In genomic region chr14:105698086-105698485, GRCm38 (mm10) we compare ENCODE assay signal across 20 mouse cellular contexts.
DNase-seq lines count a peak whose midpoint lies in the region; ATAC-seq lines count a peak whose summit lies in the region.
"Had no signal": no experiment of that assay in that cellular context is flagged by ENCODE, and none has a peak within 500 bp of the region (broad histone marks: within the 10 kb centered on the region; RNA-seq: fewer than 3 reads in every experiment).

No protein-coding gene starts in this region.

- 0 out of 2 replicates have a peak, but pooled peaks have one; percentile 1 for ATAC-seq in cerebellum, adult (ENCODE audit: insufficient number of reproducible peaks, low FRiP score, low TSS enrichment)
- ATAC-seq in midbrain, embryonic 11.5 days (ENCODE audit: low FRiP score) = no peak
- ATAC-seq: activated CD4-positive, CD25-positive, alpha-beta regulatory T cell, adult 4 months; CD4-positive, CD25-positive, alpha-beta regulatory T cell, adult 4 months; forebrain, embryonic 13.5 days; forebrain, embryonic 15.5 days had no signal

- no peak overlapping the region for H3K27ac ChIP-seq in midbrain, embryonic 11.5 days (ENCODE audit: low read depth, low read length)
- H3K27ac ChIP-seq in midbrain, embryonic 10.5 days (replicated peaks) = no peak overlapping the region
- H3K27ac ChIP-seq: forebrain, embryonic 13.5 days; forebrain, embryonic 15.5 days had no signal

- 90% methylated on average over 1 of the region's 1 CpGs for WGBS in midbrain, embryonic 11.5 days
- WGBS in midbrain, embryonic 10.5 days = 86% methylated on average over 1 of the region's 1 CpGs

- no peaks in the 10 kb centered on the region for H3K27me3 ChIP-seq in midbrain, embryonic 11.5 days (ENCODE audit: control insufficient read depth, insufficient read depth, low read length)
- no peaks in the 10 kb centered on the region for H3K27me3 ChIP-seq in midbrain, embryonic 10.5 days (ENCODE audit: low read depth, poor library complexity, severe bottlenecking)
- H3K27me3 ChIP-seq: CH12.LX; forebrain, embryonic 13.5 days; forebrain, embryonic 15.5 days; Patski had no signal

- no peak overlapping the region for H3K4me3 ChIP-seq in midbrain, embryonic 11.5 days (ENCODE audit: low read depth, low read length)
- H3K4me3 ChIP-seq in midbrain, embryonic 10.5 days = no peak overlapping the region
- H3K4me3 ChIP-seq: forebrain, embryonic 13.5 days; forebrain, embryonic 15.5 days had no signal

- H3K4me1 ChIP-seq in midbrain, embryonic 11.5 days (ENCODE audit: control insufficient read depth, insufficient read depth, low read length) = no peaks in the 10 kb centered on the region
- no peaks in the 10 kb centered on the region for H3K4me1 ChIP-seq in midbrain, embryonic 10.5 days
- H3K4me1 ChIP-seq: forebrain, embryonic 13.5 days had no signal

- no peaks in the 10 kb centered on the region for H3K36me3 ChIP-seq in midbrain, embryonic 11.5 days (ENCODE audit: control insufficient read depth, insufficient read depth, low read length)
- H3K36me3 ChIP-seq in midbrain, embryonic 10.5 days = no peaks in the 10 kb centered on the region
- H3K36me3 ChIP-seq: forebrain, embryonic 15.5 days; G1E had no signal

- H3K9ac ChIP-seq in midbrain, embryonic 11.5 days (ENCODE audit: low read length) = no peak overlapping the region
- H3K9ac ChIP-seq: forebrain, embryonic 13.5 days; forebrain, embryonic 15.5 days; forebrain, postnatal 0 days had no signal

- intact Hi-C loops in heart, postnatal 14 days (cut with DNase I) = no loop called here

- DNase-seq in cerebellum, adult 11-12 months = no peak
- peak; percentile 52 for DNase-seq in cerebellum, adult 9-10 months
- DNase-seq in cerebellum, adult 9-11 months = no peak
- peak; percentile 60 for DNase-seq in heart, adult 11 months
- no peak for DNase-seq in heart, postnatal 14 days
- peak; percentile 60 for DNase-seq in midbrain, embryonic 11.5 days (ENCODE audit: low spot score, missing footprints)
- no peak for DNase-seq in midbrain, embryonic 10.5 days (ENCODE audit: low spot score)
- DNase-seq: adrenal gland, adult 8-10 months; adrenal gland, postnatal 14 days; adrenal gland, postnatal 36 days; B cell, adult 2 months; forebrain, postnatal 0 days had no signal

- no peak overlapping the region for H3K4me2 ChIP-seq in midbrain, embryonic 11.5 days
- H3K4me2 ChIP-seq: forebrain, embryonic 13.5 days; forebrain, embryonic 15.5 days had no signal

- no peaks in the 10 kb centered on the region for H3K9me3 ChIP-seq in midbrain, embryonic 11.5 days (ENCODE audit: control insufficient read depth, low read length)
- H3K9me3 ChIP-seq in midbrain, embryonic 10.5 days (replicated peaks) = no peaks in the 10 kb centered on the region
- H3K9me3 ChIP-seq: forebrain, embryonic 13.5 days; forebrain, embryonic 15.5 days had no signal

Comparison
In these comparisons a context has a peak if more than half of its experiments do, and no peak if none do; other contexts are left out.
1. DNase-seq: peak in cerebellum, adult 9-10 months (single experiment), heart, adult 11 months (single experiment) and midbrain, embryonic 11.5 days (single experiment); none in cerebellum, adult 11-12 months (single experiment), cerebellum, adult 9-11 months (single experiment), heart, postnatal 14 days (0 of 2) and midbrain, embryonic 10.5 days (single experiment).